In genomic region chr4:44507861-44508260, GRCm38 (mm10) we compare ENCODE assay signal across 19 mouse cellular contexts.
A peak's percentile ranks its signal among the peaks of the same experiment; 100 is the strongest.
DNase-seq lines count a peak whose midpoint lies in the region; ATAC-seq lines count a peak whose summit lies in the region.
"Had no signal": no experiment of that assay in that cellular context is flagged by ENCODE, and none has a peak within 500 bp of the region (broad histone marks: within the 10 kb centered on the region; RNA-seq: fewer than 3 reads in every experiment).

No protein-coding gene starts in this region.

- no peak for ATAC-seq in limb, embryonic 11.5 days (ENCODE audit: insufficient number of reproducible peaks, low FRiP score, low TSS enrichment, low read depth)

- no peaks in the 10 kb centered on the region for H3K9me3 ChIP-seq in limb, embryonic 11.5 days (ENCODE audit: control insufficient read depth, low read length)
- H3K9me3 ChIP-seq: embryonic facial prominence, embryonic 12.5 days; heart, embryonic 13.5 days; limb, embryonic 12.5 days; liver, embryonic 15.5 days had no signal

- no peak overlapping the region for H3K4me3 ChIP-seq in limb, embryonic 11.5 days (ENCODE audit: low read depth, low read length)
- H3K4me3 ChIP-seq: embryonic facial prominence, embryonic 12.5 days; heart, embryonic 13.5 days; liver, embryonic 15.5 days had no signal

- H3K4me2 ChIP-seq in limb, embryonic 11.5 days (ENCODE audit: low read depth, severe bottlenecking): no peak overlapping the region
- H3K4me2 ChIP-seq: embryonic facial prominence, embryonic 12.5 days; heart, embryonic 13.5 days; limb, embryonic 12.5 days; liver, embryonic 15.5 days had no signal

- H3K4me1 ChIP-seq in limb, embryonic 11.5 days (ENCODE audit: control insufficient read depth, insufficient read depth, low read length): no peaks in the 10 kb centered on the region
- H3K4me1 ChIP-seq: embryonic facial prominence, embryonic 12.5 days; heart, embryonic 13.5 days; liver, embryonic 15.5 days had no signal

- no peak overlapping the region for H3K9ac ChIP-seq in limb, embryonic 11.5 days (ENCODE audit: low read length)
- H3K9ac ChIP-seq: embryonic facial prominence, embryonic 12.5 days; heart, embryonic 13.5 days; limb, embryonic 12.5 days; liver, embryonic 15.5 days had no signal

- H3K27me3 ChIP-seq in limb, embryonic 11.5 days (ENCODE audit: control insufficient read depth, insufficient read depth, low read length): peaks cover 8% of the 10 kb centered on the region

- peak; percentile 33 for DNase-seq in embryo, embryonic 11 days
- DNase-seq in embryo, embryonic 10 days (ENCODE audit: low spot score): no peak
- peak; percentile 46 for DNase-seq in retina, postnatal 1 day
- DNase-seq in retina, embryonic 14.5 days (ENCODE audit: low spot score): no peak
- peak; percentile 25 for DNase-seq in limb, embryonic 11.5 days (ENCODE audit: low spot score)
- DNase-seq in cerebellum, postnatal 36 days: no peak
- no peak for DNase-seq in kidney, adult 9 months
- no peak for DNase-seq in B cell, adult 2 months
- DNase-seq: cerebellum, adult 11 months; cerebellum, postnatal 25 days; gastrocnemius, postnatal 25 days; kidney, adult 18-20 months; layer of hippocampus, postnatal 36 days; lung, postnatal 14 days; right cerebral cortex, postnatal 25 days had no signal

- H3K27ac ChIP-seq in limb, embryonic 11.5 days (replicated peaks; ENCODE audit: low read depth, low read length): no peak overlapping the region
- H3K27ac ChIP-seq: embryonic facial prominence, embryonic 12.5 days; heart, embryonic 13.5 days; limb, embryonic 12.5 days; liver, embryonic 15.5 days had no signal

- H3K36me3 ChIP-seq in limb, embryonic 11.5 days (ENCODE audit: control insufficient read depth, insufficient read depth, low read length): no peaks in the 10 kb centered on the region
- H3K36me3 ChIP-seq: embryonic facial prominence, embryonic 12.5 days; heart, embryonic 13.5 days; limb, embryonic 12.5 days; liver, embryonic 15.5 days had no signal

- 23% methylated on average over 14 of the region's 14 CpGs for WGBS in limb, embryonic 11.5 days

Comparison
In these comparisons a context has a peak if more than half of its experiments do, and no peak if none do; other contexts are left out.
1. DNase-seq: peak in embryo, embryonic 11 days (single experiment), retina, postnatal 1 day (single experiment) and limb, embryonic 11.5 days (single experiment); none in embryo, embryonic 10 days (single experiment), retina, embryonic 14.5 days (single experiment), cerebellum, postnatal 36 days (0 of 2), kidney, adult 9 months (single experiment) and B cell, adult 2 months (0 of 2).